Mouse (Mus musculus): Measurements from ENCODE around the gene Mycbp.
A peak's percentile ranks its signal among the peaks of the same experiment; 100 is the strongest.
"Not testable (repeated sequence)": the region's sequence is repeated elsewhere in the genome, so short reads cannot be mapped to it uniquely, and the experiment has no call there.

Gene Mycbp

DNA sequence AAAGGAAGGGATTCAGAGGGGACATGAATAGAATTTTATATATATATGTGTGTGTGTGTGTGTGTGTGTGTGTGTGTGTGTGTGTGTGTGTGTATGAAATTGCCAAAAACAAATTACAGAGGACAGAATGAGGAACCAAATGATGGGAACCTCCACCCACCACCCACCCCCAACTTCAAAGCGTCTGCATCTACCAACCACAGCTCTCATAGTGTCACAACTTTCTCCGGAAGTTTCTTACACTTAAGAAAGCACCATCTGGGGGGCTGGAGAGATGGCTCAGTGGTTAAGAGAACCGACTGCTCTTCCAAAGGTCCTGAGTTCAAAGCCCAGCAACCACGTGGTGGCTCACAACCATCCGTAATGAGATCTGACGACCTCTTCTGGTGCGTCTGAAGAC, 36.2 kb downstream of the Mycbp start:
- ATAC-seq (ENCODE audit: low TSS enrichment), result not testable (repeated sequence)

- ATAC-seq (ENCODE audit: low TSS enrichment), result no peak
These were observed 42.1 kb downstream of the Mycbp start for GRCm38 (mm10) chr4:123946701-123947100.

GRCm38 (mm10) chr4:123947149-123947548, 42.5 kb downstream of the Mycbp start:
- no peak for ATAC-seq (ENCODE audit: low TSS enrichment)

DNA sequence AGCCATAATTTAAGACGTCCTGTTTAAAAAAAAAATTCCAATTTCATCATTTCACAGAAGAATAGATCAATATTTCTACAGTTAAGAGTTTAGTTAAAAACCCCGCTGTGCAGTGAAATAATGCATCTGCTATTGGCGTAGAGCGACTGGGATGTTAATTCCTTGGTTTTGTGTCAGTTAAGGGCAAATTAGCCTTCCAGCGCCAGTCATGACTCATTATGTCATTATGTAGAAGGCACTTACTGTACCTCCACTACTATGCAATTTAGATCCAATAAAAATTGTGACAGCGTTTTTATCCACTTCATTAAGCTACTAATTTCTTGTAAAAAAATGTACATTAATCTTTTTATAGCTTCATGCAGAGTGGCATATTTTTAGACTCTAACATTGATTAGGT, 44.3 kb downstream of the Mycbp start:
- no peak for ATAC-seq (ENCODE audit: low TSS enrichment)

- ATAC-seq (ENCODE audit: low TSS enrichment), result no peak
These were observed 45.0 kb downstream of the Mycbp start for GRCm38 (mm10) chr4:123949649-123950048.

DNA sequence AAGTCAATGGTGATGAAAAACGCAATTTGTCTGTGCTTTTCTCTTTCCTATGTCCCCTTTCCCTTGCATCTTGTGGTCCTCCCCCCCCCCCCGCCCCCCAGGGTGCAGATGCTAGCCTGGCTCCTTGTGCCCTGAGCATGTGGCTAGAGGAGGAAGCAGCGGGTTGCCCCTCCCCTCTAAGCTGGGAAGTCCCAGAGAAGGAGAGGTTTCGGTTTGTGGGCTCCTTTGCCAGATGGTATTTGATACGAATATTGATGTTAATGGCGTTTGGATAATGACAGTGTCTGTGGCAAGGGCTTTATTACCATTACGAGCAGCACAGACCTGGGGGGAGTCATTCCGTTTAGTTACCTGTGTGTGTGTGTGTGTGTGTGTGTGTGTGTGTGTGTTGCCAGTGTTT, 47.4 kb downstream of the Mycbp start:
- no peak for ATAC-seq (ENCODE audit: low TSS enrichment)

- peak; percentile 90 for ATAC-seq (ENCODE audit: low TSS enrichment)
These were observed 52.3 kb downstream of the Mycbp start for GRCm38 (mm10) chr4:123956703-123957491.

DNA sequence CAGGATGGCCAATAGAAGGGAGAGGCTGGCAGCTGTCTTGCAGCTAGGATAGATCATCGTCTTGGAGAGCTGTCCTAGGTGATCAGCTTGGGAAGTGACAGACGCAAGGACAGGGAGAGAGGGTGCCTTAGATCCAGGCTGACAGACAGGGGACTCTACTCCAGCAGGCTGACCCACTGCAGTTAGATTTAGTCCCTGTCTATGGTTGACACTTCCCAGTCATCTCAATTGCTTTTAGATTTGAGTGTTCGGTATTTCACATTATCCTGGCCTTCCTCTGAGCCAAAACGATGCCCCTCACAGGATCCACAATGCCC, 52.8 kb downstream of the Mycbp start:
- peak; percentile 60 for ATAC-seq (ENCODE audit: low TSS enrichment)

GRCm38 (mm10) chr4:123957891-123958290, 53.3 kb downstream of the Mycbp start:
- no peak for ATAC-seq (ENCODE audit: low TSS enrichment)

DNA sequence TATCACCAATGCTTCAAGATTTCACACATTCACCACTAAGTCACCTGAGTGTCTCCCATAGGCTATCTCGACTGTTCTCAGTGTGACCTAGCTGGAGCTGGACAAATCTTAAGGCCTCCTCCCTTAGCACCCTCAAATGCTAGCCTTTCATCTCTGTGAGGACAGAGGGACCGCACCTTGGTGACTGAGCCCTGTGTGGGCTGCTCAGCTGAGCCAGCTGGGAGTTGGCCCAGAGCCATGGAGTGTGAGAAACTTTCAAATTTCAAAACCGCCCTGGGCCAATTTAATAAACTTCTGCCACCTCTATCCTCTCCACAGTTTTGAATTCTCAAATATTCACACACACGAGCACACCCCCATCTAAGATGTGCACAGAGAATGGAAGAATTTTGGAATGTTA, 56.3 kb downstream of the Mycbp start:
- ATAC-seq (ENCODE audit: low TSS enrichment), result no peak
